Mouse (Mus musculus): ENCODE data around the gene Ttc3. TPM values are rescaled to one million over a fixed set of nuclear protein-coding genes. Genes with fewer than 3 reads are reported as not detected.

Ttc3 gene
- polyA plus RNA-seq, 1 experiment from 2014 or later = 101 TPM

DNA sequence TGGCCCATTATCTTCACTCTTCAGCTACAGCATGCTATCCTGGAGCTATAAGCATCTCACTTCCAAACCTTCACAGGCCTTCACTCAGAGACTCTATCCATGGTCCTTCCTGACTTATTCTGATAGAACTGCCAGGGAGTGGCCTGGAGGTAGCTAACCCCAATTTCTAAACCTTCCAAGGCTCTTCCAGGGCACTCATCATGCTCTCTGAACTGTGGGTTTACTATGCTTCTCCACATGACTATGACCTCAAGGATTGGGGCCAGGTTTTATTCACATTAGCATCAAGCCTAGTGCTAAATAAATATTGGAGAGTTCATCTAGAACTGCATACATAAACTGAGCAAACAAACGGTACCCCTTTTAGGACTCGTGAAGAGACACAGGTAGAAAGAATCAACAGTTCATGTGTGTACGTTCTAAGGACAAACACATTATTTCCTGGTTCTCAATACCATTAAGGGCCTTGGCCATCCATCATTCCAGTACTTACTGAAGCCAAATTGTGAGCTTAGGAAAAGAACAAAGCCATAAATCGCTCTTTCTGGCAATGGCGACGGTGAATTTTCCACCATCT is 734 bp upstream of the Ttc3 start:
- DNase-seq (ENCODE audit: low spot score) (no peak), ATAC-seq (replicated peaks; ENCODE audit: low FRiP score) (no peak)
- Histone ChIP-seq H3K9ac (ENCODE audit: low read depth, low read length) (peak overlapping the region; percentile 95), H3K4me2 (peak overlapping the region; percentile 83), H3K36me3 (ENCODE audit: control insufficient read depth, insufficient read depth, low read length) (no peaks in the 10 kb centered on the region; the same call in 1 of the 2 replicates), H3K4me3 (ENCODE audit: low read depth, low read length) (peak overlapping the region; percentile 91), H3K27ac (ENCODE audit: low read depth, low read length) (peak overlapping the region; percentile 90), H3K9me3 (ENCODE audit: control insufficient read depth, low read length) (no peaks in the 10 kb centered on the region), H3K27me3 (replicated peaks; ENCODE audit: control insufficient read depth, insufficient read depth, low read length) (no peaks in the 10 kb centered on the region), H3K4me1 (replicated peaks; ENCODE audit: control insufficient read depth, insufficient read depth, low read length) (peaks cover 11% of the 10 kb centered on the region)
- 10% methylated on average over 6 of the region's 6 CpGs for WGBS

DNA sequence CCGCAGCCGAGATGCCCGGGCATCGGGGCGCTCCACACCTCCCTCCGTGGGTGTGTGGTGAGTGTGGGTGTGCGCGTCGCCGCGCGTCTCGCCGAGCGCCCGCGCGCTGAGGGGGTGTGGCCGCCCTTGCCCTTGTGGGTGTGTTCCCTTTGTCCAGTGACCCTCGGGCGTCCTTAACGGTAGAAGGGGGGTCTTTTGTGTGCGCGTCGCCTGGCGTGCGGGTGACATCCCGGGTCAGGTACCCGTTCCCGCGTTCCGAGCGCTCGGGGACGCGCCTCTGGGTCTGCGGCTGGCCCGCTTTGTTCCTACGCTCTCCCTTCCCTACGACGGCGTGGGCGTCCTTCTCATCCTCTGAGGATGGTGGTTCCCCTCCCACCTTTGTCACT is 490 bp downstream of the Ttc3 start:
- no peaks in the 10 kb centered on the region for H3K27me3 ChIP-seq (replicated peaks; ENCODE audit: control insufficient read depth, insufficient read depth, low read length)
- H3K9ac ChIP-seq (ENCODE audit: low read depth, low read length) = peak overlapping the region; percentile 95
- peak overlapping the region; percentile 91 for H3K4me3 ChIP-seq (ENCODE audit: low read depth, low read length)
- H3K4me1 ChIP-seq (replicated peaks; ENCODE audit: control insufficient read depth, insufficient read depth, low read length) = peaks cover 11% of the 10 kb centered on the region
- H3K27ac ChIP-seq (ENCODE audit: low read depth, low read length) = peak overlapping the region; percentile 90
- H3K4me2 ChIP-seq = peak overlapping the region; percentile 83
- H3K36me3 ChIP-seq (ENCODE audit: control insufficient read depth, insufficient read depth, low read length) = no peaks in the 10 kb centered on the region; the same call in 1 of the 2 replicates
- DNase-seq (ENCODE audit: low spot score) (peak; percentile 87), ATAC-seq (replicated peaks; ENCODE audit: low FRiP score) (peak; percentile 80)
- WGBS = under 1% methylated on average over 42 of the region's 43 CpGs
- no peaks in the 10 kb centered on the region for H3K9me3 ChIP-seq (ENCODE audit: control insufficient read depth, low read length)

DNA sequence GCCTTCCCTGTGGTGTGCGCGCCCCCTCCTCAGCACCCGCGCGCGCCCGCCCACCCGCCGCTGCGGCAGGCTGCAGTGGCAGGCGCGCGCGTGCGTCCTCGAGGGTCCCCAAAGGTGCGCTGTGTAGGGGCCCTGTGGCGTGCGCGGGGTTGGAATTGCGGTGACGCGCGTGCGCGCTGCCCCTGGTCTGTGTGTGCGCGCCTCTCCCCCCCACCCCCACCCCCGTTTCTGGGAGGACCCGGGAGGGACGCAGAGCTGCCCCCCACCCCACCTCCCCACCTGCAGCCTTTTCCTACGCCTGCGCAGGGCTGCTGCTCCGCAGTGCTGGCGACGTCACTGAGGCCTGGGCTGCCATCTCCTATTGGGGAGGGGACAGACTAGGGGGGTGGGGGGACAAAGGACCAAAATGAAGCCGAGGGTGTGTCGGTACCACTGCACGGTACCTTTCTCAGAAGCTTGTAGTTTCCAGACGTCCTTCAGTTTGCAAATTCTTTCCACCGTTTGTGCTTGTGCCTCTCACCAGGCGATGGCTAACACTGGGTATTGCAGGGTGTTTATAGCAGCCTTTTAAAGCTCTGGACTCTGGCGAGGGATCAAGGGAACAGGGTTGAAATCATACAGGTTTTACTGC is 998 bp downstream of the Ttc3 start, which contains the start of gene Pigp:
Pigp (minus strand) TSS at position 542 of the 631 bp plus-strand sequence.
- no peaks in the 10 kb centered on the region; the same call in 1 of the 2 replicates for H3K36me3 ChIP-seq (ENCODE audit: control insufficient read depth, insufficient read depth, low read length)
- peak within 1 kb of the TSS; percentile 83 for H3K4me2 ChIP-seq
- peaks cover 11% of the 10 kb centered on the region for H3K4me1 ChIP-seq (replicated peaks; ENCODE audit: control insufficient read depth, insufficient read depth, low read length)
- H3K27ac ChIP-seq (ENCODE audit: low read depth, low read length) = peak within 1 kb of the TSS; percentile 90
- DNase-seq (ENCODE audit: low spot score) (peak; percentile 75), ATAC-seq (replicated peaks; ENCODE audit: low FRiP score) (peak; percentile 79)
- peak within 1 kb of the TSS; percentile 91 for H3K4me3 ChIP-seq (ENCODE audit: low read depth, low read length)
- no peaks in the 10 kb centered on the region for H3K27me3 ChIP-seq (replicated peaks; ENCODE audit: control insufficient read depth, insufficient read depth, low read length)
- peak within 1 kb of the TSS; percentile 95 for H3K9ac ChIP-seq (ENCODE audit: low read depth, low read length)
- WGBS = under 1% methylated on average over 37 of the region's 43 CpGs
- no peaks in the 10 kb centered on the region for H3K9me3 ChIP-seq (ENCODE audit: control insufficient read depth, low read length)

DNA sequence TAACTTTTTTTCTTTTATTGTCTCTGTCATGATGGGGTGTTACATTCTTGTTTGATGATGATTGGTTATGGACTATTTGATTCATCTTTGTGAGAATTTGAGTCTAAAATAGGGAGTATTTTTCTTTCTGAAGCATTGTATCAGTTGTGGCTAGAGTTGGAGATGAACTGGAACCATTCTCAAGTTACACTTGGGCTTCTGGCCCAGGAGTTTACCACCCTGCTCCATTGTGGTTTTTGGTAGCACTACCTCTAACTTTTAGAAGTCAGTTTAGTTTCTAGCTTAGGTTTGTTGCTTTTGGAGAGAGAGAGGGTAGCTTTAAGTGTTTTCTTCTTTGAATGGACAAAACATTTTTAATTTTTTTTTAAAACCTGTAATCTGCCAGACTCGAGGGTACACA is 9.0 kb downstream of the Ttc3 start:
- DNase-seq (ENCODE audit: low spot score) = no peak
- WGBS = 71% methylated on average over 1 of the region's 1 CpGs
- peaks cover 6% of the 10 kb centered on the region for H3K4me1 ChIP-seq (replicated peaks; ENCODE audit: control insufficient read depth, insufficient read depth, low read length)
- H3K27ac ChIP-seq (ENCODE audit: low read depth, low read length) = no peak overlapping the region
- H3K9me3 ChIP-seq (ENCODE audit: control insufficient read depth, low read length) = no peaks in the 10 kb centered on the region
- H3K9ac ChIP-seq (ENCODE audit: low read depth, low read length) = no peak overlapping the region
- no peak for ATAC-seq (replicated peaks; ENCODE audit: low FRiP score)
- H3K4me2 ChIP-seq = no peak overlapping the region
- H3K27me3 ChIP-seq (replicated peaks; ENCODE audit: control insufficient read depth, insufficient read depth, low read length) = no peaks in the 10 kb centered on the region
- no peaks in the 10 kb centered on the region for H3K36me3 ChIP-seq (ENCODE audit: control insufficient read depth, insufficient read depth, low read length)
- no peak overlapping the region for H3K4me3 ChIP-seq (ENCODE audit: low read depth, low read length)

DNA sequence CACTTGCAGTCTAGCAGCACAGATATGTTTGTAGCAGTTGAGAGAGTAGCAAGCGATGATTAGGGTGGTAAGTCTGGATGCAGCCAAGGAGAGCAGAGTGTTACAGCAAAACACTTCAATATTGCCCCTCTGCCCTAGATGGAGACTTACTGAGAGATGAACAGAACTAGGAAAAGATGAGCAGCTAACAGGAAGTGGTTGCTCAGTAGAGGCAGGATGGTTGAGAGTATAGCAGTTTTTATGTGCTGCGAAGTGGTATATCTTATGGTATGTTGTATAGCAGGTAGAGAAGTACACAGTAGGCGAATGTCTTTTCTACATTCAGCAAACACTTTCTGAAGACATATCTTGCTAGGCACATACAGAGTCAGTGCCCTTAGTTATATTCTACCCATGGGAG is 12.9 kb downstream of the Ttc3 start:
- Histone ChIP-seq H3K4me1 (replicated peaks; ENCODE audit: control insufficient read depth, insufficient read depth, low read length) (peaks cover 6% of the 10 kb centered on the region), H3K9me3 (ENCODE audit: control insufficient read depth, low read length) (no peaks in the 10 kb centered on the region), H3K27me3 (replicated peaks; ENCODE audit: control insufficient read depth, insufficient read depth, low read length) (no peaks in the 10 kb centered on the region), H3K36me3 (ENCODE audit: control insufficient read depth, insufficient read depth, low read length) (no peaks in the 10 kb centered on the region; the same call in 1 of the 2 replicates), H3K4me2 (no peak overlapping the region), H3K4me3 (ENCODE audit: low read depth, low read length) (no peak overlapping the region), H3K9ac (ENCODE audit: low read depth, low read length) (no peak overlapping the region), H3K27ac (ENCODE audit: low read depth, low read length) (no peak overlapping the region)
- no peak for ATAC-seq (replicated peaks; ENCODE audit: low FRiP score)
- WGBS = 87% methylated on average over 3 of the region's 3 CpGs
- DNase-seq (ENCODE audit: low spot score) = no peak

DNA sequence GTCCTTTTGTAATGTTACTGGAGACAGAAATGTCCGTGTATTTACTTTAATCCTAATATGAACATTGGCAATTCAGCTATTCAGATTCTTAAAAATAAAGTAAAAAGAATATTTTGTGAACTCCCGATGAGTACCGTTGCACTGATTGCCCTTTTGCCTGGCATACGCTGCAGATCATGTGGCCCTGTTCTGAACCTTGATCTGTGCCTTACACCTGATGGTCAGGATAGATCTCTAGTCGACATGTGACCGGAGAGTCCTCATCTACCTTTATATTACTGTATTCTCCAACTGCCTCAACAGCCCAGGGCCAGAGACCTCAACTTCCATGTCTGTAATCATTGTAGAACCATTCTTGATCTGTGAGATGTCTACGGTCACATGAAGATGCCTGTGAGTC is 17.3 kb downstream of the Ttc3 start:
- ATAC-seq (replicated peaks; ENCODE audit: low FRiP score) (no peak), DNase-seq (ENCODE audit: low spot score) (no peak)
- H3K4me3 ChIP-seq (ENCODE audit: low read depth, low read length) = no peak overlapping the region
- no peaks in the 10 kb centered on the region for H3K4me1 ChIP-seq (replicated peaks; ENCODE audit: control insufficient read depth, insufficient read depth, low read length)
- no peak overlapping the region for H3K9ac ChIP-seq (ENCODE audit: low read depth, low read length)
- peaks cover 2% of the 10 kb centered on the region; the same call in 1 of the 2 replicates for H3K36me3 ChIP-seq (ENCODE audit: control insufficient read depth, insufficient read depth, low read length)
- H3K27ac ChIP-seq (ENCODE audit: low read depth, low read length) = no peak overlapping the region
- 90% methylated on average over 7 of the region's 7 CpGs for WGBS
- no peaks in the 10 kb centered on the region for H3K27me3 ChIP-seq (replicated peaks; ENCODE audit: control insufficient read depth, insufficient read depth, low read length)
- H3K9me3 ChIP-seq (ENCODE audit: control insufficient read depth, low read length) = no peaks in the 10 kb centered on the region
- no peak overlapping the region for H3K4me2 ChIP-seq

DNA sequence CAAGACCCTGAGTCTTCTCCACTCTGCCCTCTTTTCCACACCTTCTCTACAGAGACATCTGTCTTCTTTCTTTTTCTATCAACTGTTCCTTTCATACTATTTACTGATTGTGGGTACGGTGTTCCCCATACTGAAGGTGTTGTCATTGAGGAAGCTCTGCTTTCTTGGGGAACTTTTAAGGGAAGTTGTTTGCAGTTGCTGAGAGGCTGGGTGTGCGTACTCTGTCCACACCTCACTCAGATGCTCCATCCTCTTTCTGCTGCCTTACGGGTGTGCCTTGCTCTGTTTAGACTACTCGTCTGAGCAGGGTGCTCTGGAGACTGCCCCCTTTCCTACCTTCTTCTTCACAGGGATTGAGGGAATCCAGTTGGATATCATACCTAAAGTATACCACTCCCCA is 21.9 kb downstream of the Ttc3 start:
- Histone ChIP-seq H3K36me3 (ENCODE audit: control insufficient read depth, insufficient read depth, low read length) (peaks cover 4% of the 10 kb centered on the region; the same call in 1 of the 2 replicates), H3K27ac (ENCODE audit: low read depth, low read length) (no peak overlapping the region), H3K27me3 (replicated peaks; ENCODE audit: control insufficient read depth, insufficient read depth, low read length) (no peaks in the 10 kb centered on the region), H3K4me1 (replicated peaks; ENCODE audit: control insufficient read depth, insufficient read depth, low read length) (no peaks in the 10 kb centered on the region), H3K9me3 (ENCODE audit: control insufficient read depth, low read length) (no peaks in the 10 kb centered on the region), H3K4me2 (no peak overlapping the region), H3K4me3 (ENCODE audit: low read depth, low read length) (no peak overlapping the region), H3K9ac (ENCODE audit: low read depth, low read length) (no peak overlapping the region)
- 76% methylated on average over 4 of the region's 4 CpGs for WGBS
- ATAC-seq (replicated peaks; ENCODE audit: low FRiP score) (no peak), DNase-seq (ENCODE audit: low spot score) (no peak)

DNA sequence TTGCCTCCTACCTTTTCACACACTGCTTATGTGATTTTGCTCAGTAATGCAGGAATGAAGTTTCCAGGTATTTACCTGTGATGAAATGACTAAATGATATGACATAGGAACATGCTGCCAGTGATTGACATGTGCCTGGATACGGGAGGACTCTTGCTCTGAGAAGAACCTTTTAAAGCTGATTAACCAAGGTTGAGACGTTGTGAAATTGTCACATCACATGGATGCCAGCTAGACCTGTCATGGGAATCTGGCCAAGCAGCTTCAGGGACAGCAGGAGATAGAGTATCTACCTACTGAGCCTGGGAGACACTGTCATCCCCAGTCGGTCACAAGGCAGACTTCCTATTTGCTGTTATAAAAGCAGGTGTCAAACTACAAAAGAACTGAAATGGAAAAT is 24.6 kb downstream of the Ttc3 start:
- DNase-seq (ENCODE audit: low spot score) = no peak
- H3K4me2 ChIP-seq = no peak overlapping the region
- no peak overlapping the region for H3K27ac ChIP-seq (ENCODE audit: low read depth, low read length)
- ATAC-seq (replicated peaks; ENCODE audit: low FRiP score) = no peak
- no peaks in the 10 kb centered on the region for H3K4me1 ChIP-seq (replicated peaks; ENCODE audit: control insufficient read depth, insufficient read depth, low read length)
- peaks cover 4% of the 10 kb centered on the region; the same call in 1 of the 2 replicates for H3K36me3 ChIP-seq (ENCODE audit: control insufficient read depth, insufficient read depth, low read length)
- no peak overlapping the region for H3K4me3 ChIP-seq (ENCODE audit: low read depth, low read length)
- 82% methylated on average over 3 of the region's 3 CpGs for WGBS
- no peak overlapping the region for H3K9ac ChIP-seq (ENCODE audit: low read depth, low read length)
- no peaks in the 10 kb centered on the region for H3K9me3 ChIP-seq (ENCODE audit: control insufficient read depth, low read length)
- H3K27me3 ChIP-seq (replicated peaks; ENCODE audit: control insufficient read depth, insufficient read depth, low read length) = no peaks in the 10 kb centered on the region

DNA sequence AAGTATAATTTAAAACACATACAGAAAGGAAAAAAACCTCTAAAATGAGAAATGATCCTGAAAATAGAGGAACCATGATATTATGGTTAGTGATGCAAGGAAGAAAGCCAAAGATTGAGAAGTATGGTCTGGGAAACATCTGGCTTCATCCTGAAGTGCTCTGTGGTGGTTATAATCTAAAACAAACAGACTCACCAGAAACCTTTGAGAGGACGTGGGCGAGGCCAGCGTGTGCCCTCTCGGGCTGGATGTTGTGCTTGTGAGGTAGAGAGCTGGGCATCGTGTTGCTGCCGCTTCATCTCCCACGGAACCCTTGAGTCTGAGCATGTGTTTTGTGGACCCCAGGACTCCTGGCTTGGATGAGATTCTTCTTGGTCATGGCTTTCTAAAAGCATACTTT is 26.2 kb downstream of the Ttc3 start:
- Histone ChIP-seq H3K9ac (ENCODE audit: low read depth, low read length) (no peak overlapping the region), H3K27me3 (replicated peaks; ENCODE audit: control insufficient read depth, insufficient read depth, low read length) (no peaks in the 10 kb centered on the region), H3K4me2 (no peak overlapping the region), H3K4me1 (replicated peaks; ENCODE audit: control insufficient read depth, insufficient read depth, low read length) (no peaks in the 10 kb centered on the region), H3K36me3 (ENCODE audit: control insufficient read depth, insufficient read depth, low read length) (peaks cover 4% of the 10 kb centered on the region; the same call in 1 of the 2 replicates), H3K27ac (ENCODE audit: low read depth, low read length) (no peak overlapping the region), H3K4me3 (ENCODE audit: low read depth, low read length) (no peak overlapping the region), H3K9me3 (ENCODE audit: control insufficient read depth, low read length) (no peaks in the 10 kb centered on the region)
- DNase-seq (ENCODE audit: low spot score) (no peak), ATAC-seq (replicated peaks; ENCODE audit: low FRiP score) (no peak)
- WGBS = 83% methylated on average over 7 of the region's 7 CpGs

Data from liver, embryonic 11.5 days (tissue).